Mouse (Mus musculus) 3134 (cell line): Measurements from ENCODE around the gene Fyn.

Source experiments
- DNase-seq: peaks from one replicate; pipeline ENCODE4 v3.0.0-alpha.2; 2011; ENCODE audit warnings: low spot score; ENCODE audit not compliant: insufficient read length; ENCODE audit errors: extremely low read depth

The Fyn gene

DNA sequence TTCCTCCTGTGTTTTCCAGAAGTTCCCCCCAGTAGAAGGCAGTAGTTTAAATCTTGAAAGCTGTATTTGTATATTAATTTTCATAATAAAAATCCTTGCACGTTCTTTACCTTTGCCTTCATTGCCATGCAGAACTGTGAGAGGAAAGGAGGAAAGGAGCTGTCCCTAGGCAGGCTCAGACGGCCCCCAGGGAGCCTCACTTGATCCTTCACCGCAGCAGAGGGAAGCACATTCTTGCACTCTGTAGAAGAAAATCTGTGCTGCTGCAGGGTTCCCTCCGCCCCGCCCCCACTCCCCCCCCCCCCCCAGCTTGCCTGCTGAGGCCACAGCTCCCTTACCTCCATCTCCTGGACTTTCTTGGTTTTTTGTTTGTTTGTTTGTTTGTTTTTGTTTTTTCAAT is 158.5 kb downstream of the Fyn start:
- no peak for DNase-seq

DNA sequence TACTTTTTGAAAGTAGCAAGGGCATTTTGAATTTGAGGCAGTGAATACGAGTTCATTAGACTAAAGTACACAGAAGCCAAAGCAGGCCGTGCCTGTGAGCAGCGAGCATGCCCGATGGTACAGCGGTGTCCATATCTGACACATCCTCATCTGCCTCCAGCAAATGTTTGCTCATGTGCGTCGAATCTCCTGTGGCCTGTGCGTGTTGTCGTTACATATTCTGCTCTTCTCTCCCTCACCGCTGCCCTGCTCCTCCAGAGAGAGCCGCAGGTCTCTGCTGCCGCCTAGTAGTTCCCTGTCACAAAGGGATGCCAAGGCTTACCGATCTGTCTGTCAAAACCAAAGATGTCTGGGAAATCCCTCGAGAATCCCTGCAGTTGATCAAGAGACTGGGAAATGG is 160.5 kb downstream of the Fyn start:
- no peak for DNase-seq

DNA sequence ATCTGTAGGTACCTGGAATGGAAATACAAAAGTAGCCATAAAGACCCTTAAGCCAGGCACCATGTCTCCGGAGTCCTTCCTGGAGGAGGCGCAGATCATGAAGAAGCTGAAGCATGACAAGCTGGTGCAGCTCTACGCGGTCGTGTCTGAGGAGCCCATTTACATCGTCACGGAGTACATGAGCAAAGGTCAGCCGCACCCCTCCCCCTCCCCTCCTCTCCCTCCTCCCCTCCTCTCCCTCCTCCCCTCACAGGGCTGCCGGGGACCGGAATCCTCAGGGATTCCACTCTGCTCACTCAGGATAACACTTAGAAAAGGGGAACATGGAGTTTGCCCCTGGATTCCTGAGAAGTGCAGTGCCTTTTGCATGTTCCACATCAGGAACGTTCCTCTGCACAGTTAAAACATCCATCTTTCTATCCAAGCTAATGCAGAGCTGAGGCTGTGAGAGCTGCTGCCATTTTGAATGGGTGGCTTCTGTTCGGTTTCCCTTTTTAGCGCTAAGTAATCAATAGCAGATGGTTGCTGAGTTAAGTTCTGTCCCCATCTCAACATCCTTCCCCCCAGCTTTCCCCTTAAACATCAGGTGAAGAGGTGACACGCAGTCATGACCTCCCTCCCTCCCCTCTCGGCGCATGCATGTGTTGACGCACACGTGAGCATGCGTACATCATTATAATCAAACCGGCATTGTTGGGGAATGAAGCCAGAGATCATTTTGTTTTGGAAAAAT is 163.5 kb downstream of the Fyn start:
- DNase-seq: no peak

DNA sequence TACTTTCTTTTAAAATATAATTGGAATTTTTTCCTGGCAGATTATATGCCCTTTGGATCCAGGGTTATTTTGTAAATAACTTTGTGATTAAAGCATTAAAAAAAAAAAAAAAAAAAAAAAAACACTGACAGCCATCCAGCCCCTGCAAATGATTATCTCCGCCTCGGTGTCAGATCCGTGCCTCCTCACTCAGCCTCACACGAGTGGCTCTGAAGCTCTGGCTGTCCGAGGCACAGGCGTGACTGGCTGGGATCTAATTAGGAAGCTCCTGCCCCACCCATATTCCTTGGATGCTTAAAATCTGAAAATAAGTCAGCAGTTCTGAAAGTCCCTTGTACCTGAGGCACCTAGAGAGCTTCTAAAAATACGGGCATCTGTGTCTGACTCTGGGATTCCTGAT is 164.2 kb downstream of the Fyn start:
- DNase-seq: no peak

DNA sequence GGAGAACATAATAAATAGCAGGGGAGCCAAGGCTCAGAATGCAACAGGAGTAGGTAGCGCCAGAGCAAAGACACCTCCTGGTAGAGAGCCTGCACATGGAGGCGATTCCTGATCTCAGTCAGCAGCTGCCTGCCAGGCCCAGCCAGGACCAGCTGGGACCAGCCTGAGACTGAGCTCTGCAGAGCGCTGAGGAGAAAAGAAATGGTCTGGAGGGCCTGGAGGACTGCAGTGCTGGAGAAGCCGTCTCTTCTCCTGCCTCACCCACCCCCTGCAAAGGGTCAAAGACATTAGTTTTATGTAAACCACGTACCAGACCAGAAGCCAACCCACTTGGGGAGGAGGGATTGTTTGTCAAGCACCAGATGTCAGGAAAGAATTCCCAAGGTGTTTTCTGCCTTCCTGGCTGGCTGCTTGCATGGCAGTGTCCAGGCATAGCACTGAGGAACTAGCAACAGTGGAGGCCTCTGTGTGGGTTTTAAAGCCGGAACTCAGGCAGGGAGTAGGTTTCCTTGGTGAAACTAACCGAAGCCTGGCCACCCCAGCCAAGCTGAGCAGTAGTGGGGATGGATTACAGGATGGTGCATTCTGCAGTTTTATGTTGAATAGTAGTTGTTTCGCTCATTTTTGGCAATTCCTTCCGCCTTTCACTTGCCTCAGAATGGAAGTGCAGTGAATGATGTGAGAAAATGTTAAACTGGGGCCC is 165.8 kb downstream of the Fyn start:
- DNase-seq: no peak

- no peak for DNase-seq
Measured at GRCm38 (mm10) chr10:39535347-39535746, 166.7 kb downstream of the Fyn start.

- DNase-seq: no peak
Measured at GRCm38 (mm10) chr10:39536258-39536657, 167.6 kb downstream of the Fyn start.

GRCm38 (mm10) chr10:39540012-39540647 is 171.5 kb downstream of the Fyn start:
- DNase-seq: no peak

- no peak for DNase-seq
Measured at GRCm38 (mm10) chr10:39540995-39541394, 172.3 kb downstream of the Fyn start.

DNA sequence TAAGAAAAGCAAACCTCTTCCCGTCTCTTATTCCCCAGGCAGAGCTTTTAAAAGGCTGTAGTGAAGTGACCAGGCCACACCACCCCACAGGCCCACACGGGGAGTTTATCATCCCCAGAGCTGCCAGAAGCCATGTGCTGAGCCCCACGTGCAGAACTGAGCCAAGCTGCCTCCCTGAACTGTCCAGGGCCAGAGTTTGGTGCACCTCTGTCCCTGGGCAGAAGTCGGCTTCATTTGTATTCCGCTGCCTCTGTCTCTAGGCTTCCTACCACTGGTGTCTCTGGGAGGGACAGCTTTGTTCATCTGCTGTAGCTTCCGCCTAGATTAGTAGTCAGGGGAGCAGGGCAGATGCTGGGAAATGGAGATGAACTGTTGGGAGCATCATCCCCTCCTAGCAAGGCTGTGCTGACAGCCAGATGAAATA is 172.8 kb downstream of the Fyn start:
- no peak for DNase-seq

DNA sequence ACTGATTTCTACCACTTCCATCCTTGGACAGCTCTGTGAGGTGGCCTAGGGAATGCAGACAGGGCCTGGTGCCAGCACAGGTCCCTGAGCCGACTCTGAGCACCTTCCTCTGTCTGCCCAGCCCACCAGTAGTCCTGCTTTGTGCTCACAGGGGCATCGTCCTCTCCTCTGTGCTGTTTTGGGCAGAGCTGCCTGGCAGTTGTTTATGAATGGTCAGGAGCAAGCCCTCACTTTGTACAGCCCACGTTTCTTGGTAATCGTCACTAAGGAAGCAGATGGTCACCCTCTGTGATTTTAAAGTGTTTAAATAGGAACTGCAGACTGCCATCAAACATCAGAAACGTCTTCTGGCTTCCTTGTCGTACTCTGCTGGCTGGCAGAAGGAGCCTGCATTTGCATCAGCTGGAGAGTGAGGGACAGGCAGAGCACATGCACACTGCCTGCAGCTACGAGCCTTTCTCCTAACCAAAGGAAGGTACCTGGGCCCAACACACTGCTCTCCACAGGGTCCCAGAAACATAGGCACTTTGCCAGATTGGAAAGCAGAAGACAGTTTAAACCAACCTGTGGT is 173.4 kb downstream of the Fyn start:
- DNase-seq: no peak

DNA sequence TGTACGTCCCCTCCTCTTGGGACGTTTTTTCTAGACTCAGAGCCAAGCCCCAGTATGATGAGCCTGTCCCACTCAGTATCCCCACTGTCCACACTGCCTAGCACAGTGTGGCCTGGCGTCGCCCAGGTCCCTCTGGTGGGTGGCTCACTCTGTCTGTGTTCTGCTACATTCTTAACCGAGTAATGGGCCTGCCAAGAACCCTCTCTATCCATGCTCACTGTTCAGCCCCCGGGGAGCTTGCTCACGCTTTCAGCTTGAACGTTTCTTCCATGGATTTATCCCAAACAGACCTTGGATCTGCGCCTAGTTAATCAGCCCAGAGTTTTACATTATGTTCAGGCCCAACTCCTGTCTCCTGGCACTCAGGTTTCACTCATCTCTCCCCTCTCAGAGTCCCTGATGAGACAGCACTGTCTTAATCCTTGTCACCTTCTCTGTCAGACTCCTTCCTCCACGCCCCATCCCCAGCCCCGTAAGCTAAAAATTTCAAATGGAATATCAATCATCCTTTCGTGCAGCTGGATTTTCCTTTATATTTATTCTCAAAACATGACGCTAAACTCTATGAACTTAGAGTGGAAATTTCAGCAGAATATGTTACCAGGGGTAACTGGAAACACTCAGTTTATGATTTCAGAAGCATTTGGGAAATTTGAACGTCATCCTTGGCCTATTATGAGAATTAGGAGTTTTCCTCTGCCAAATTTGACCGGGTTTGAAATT is 174.0 kb downstream of the Fyn start:
- no peak for DNase-seq

DNA sequence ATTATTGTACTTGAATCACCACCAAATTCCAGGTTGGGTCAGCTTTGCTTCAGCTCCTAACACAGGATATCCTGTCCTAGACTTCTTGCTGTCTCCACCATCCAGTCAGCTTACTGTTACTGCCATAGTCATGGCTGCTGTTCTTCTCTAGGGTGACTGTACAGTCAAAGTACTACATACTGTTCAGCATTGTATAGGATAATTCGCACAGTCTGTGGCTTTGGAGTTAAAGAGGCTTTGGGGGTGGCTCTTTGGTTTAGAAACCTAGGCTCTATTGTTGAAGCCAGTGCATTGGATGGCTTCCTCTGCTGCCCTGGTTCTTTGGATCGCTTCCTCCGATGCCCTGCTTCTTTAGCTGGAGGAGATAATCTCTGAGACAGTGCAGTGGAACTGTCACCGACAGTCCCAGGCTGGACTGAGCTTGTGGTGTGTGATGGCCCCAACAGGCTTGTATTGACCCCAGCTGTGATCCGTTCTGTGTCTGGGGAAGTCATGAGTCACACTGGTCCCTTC is 174.7 kb downstream of the Fyn start:
- DNase-seq: no peak

DNA sequence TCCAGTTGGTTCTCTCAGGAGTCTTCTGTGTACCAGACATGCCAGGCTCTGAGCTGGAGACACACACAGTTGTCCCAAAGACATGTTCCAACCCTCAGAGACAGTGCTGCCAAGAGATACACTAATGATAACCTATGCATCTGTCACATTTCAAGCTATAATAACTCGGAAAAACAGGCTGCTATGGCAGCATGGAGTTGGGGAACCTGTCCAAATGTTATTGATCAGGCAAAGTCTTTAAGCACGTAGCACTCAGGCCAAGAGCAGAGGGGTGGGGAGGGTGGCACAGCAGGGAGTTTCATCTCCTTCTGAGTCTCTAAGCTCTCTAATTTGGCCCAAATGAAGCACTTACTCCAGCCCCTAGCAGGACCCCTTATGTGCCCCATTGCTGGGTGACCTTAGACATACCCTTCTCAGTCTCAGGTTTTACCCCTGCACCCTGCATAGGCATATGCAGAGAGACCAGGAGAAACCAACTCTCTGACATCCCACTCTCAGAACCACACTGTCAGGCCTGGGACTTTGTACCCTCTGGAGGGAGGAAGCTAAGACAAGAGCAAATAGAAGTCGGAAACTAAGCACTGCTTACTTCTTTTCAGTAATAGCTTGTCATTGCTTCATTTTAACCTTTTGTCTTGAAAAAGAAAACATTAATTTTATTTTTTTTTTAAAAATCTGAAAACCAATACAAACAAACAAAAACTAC is 178.9 kb downstream of the Fyn start:
- DNase-seq: no peak

DNA sequence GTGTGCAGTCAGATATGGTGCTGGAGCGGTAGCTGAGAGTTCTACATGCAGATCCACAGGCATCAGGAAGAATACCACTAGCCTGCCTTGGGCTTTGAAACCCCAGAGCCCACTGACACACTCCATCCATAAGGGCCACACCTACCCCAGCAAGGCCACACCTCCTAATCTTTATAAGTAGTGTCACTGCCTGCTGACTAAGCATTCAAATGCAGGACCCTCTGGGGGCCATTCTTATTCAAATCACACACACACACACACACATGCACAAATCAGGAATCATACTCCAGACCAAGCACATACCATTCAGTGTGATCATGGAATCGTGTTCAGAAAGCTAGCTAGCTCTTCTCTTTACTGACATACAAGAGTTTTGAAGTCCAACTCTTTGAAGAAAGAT is 182.1 kb downstream of the Fyn start:
- no peak for DNase-seq

- no peak for DNase-seq
Measured at GRCm38 (mm10) chr10:39551637-39552185, 183.1 kb downstream of the Fyn start.

DNA sequence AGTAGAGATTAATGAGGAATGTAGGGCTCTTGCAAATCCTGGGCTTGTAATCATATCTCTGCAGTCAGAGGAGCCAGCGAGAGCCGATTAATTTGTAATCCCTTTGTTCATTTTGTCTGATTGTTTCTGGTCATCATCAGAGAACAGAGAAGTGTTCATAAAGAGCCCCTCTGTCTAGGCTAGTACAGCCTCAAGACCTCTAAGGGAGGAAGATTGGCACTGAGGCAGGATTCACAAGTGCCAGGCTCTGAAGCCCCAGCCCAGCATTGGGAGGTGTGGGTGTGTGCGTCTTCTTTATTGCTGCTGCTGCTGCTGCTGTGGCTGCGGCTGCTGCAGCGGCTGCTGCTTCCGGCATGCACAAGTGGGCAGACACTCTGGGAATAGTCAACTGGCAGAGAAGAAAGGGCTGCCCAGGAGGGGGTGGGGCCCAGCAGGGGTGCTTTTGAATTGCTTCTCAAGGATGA is 183.7 kb downstream of the Fyn start:
- no peak for DNase-seq

- no peak for DNase-seq
Measured at GRCm38 (mm10) chr10:39552903-39553302, 184.2 kb downstream of the Fyn start.

GRCm38 (mm10) chr10:39555289-39555715 is 186.6 kb downstream of the Fyn start:
- no peak for DNase-seq

- no peak for DNase-seq
Measured at GRCm38 (mm10) chr10:39555740-39556139, 187.1 kb downstream of the Fyn start.
